Comparison of ENCODE assay signal across 15 mouse cellular contexts in genomic region chr13:43975801-43976200, GRCm38 (mm10).
"Had no signal": no experiment of that assay in that cellular context is flagged by ENCODE, and none has a peak within 500 bp of the region (broad histone marks: within the 10 kb centered on the region; RNA-seq: fewer than 3 reads in every experiment).

No protein-coding gene starts in this region.

- H3K4me1 ChIP-seq: liver, embryonic 15.5 days; neural tube, embryonic 12.5 days; stomach, embryonic 15.5 days had no signal

- H3K4me3 ChIP-seq: liver, embryonic 15.5 days; neural tube, embryonic 12.5 days; stomach, embryonic 15.5 days had no signal

- H3K9me3 ChIP-seq: liver, embryonic 15.5 days; neural tube, embryonic 12.5 days; stomach, embryonic 15.5 days had no signal

- ATAC-seq: lung, postnatal 0 days had no signal

- H3K27ac ChIP-seq: kidney, postnatal 0 days; liver, embryonic 15.5 days; neural tube, embryonic 12.5 days; stomach, embryonic 15.5 days had no signal

- H3K9ac ChIP-seq: liver, embryonic 15.5 days; neural tube, embryonic 12.5 days; stomach, embryonic 15.5 days had no signal

- DNase-seq: kidney, adult 9 months; kidney, postnatal 36 days; left cerebral cortex, postnatal 4 days; lung, adult 2 months; lung, postnatal 36 days; midbrain, embryonic 14.5 days; spleen, adult 18-20 months; thymus, adult 2 months; thymus, postnatal 25 days had no signal

- H3K36me3 ChIP-seq: liver, embryonic 15.5 days; neural tube, embryonic 12.5 days; stomach, embryonic 15.5 days had no signal

- H3K4me2 ChIP-seq: liver, embryonic 11.5 days; liver, embryonic 15.5 days; neural tube, embryonic 12.5 days; stomach, embryonic 15.5 days had no signal

- H3K27me3 ChIP-seq: liver, embryonic 15.5 days; stomach, embryonic 15.5 days had no signal
